Mouse (Mus musculus) ovary, adult 2 months (tissue): ENCODE data around the gene Tpd52l1. TPM values are rescaled to one million over a fixed set of nuclear protein-coding genes. Genes with fewer than 3 reads are reported as not detected.

Source experiments
- polyA plus RNA-seq: library from polyadenylated mRNA; depleted of rRNA; stranded (reverse); fragments of >200 nt; gene quantifications from 2 replicates; pipeline ENCODE4 v1.2.3, GENCODE M21; 2012; rRNA removed

The Tpd52l1 gene
- polyA plus RNA-seq = 24.5 and 31.7 TPM in 2 replicates

GRCm38 (mm10) chr10:31445291-31446124 is at the start of gene Tpd52l1:
Gene Tpd52l1, minus strand, starts transcription at chr10:31445958.

GRCm38 (mm10) chr10:31312865-31313848 is 132.6 kb downstream of the Tpd52l1 start, which contains the start of gene Hddc2:
Gene Hddc2, plus strand, starts transcription at chr10:31313383.

Other genes starting within 250 kb of the Tpd52l1 start
- 25.9 and 35.8 TPM in 2 replicates for gene Hddc2, start 132.6 kb downstream of the Tpd52l1 start, polyA plus RNA-seq
- gene Rnf217, start 163.2 kb upstream of the Tpd52l1 start, polyA plus RNA-seq = 5.1 and 7.5 TPM in 2 replicates